1 mouse cellular context compared by ENCODE assay signal in the genomic region with DNA sequence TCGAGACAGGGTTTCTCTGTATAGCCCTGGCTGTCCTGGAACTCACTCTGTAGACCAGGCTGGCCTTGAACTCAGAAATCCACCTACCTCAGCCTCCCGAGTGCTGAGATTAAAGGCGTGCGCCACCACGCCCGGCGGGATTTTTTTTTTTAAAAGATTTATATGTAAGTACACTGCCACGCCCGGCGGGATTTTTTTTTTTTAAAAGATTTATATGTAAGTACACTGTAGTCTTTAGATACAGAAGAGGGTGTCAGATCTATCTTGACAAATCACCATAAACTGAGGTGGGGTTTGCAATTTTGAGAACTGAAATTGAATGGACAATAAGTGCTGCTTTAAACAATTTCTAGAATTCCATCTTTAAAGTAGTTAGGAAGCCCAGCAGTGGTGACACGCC.
TF ChIP-seq lines count a peak whose summit lies in the region.

No protein-coding gene starts in this region.

TF ChIP-seq in CH12.LX, 34 proteins besides CTCF, POLR2A, EP300 and RAD21 (continued from another document):
- TF ChIP-seq KAT2A (IDR thresholded peaks at IDR 0.05; ENCODE audit: insufficient replicate concordance, low read length), result no peak
- TF ChIP-seq ZMIZ1 (IDR thresholded peaks at IDR 0.05; ENCODE audit: low read depth, low read length), result no peak
- TF ChIP-seq NRF1 (IDR thresholded peaks at IDR 0.05; ENCODE audit: low read depth, low read length), result no peak
- no peak for TF ChIP-seq ZC3H11A (IDR thresholded peaks at IDR 0.05; ENCODE audit: low read depth, low read length)
- TF ChIP-seq SIN3A (IDR thresholded peaks at IDR 0.05; ENCODE audit: low read length), result peak; percentile 56; the same call in 1 of the 2 replicates
- no peak for TF ChIP-seq USF2 (conservative IDR thresholded peaks at IDR 0.05; ENCODE audit: low read depth, low read length)
- TF ChIP-seq BHLHE40 (IDR thresholded peaks at IDR 0.05; ENCODE audit: low read depth, low read length), result 0 out of 2 replicates have a peak, but pooled peaks have one; percentile 12
- TF ChIP-seq GABPA (IDR thresholded peaks at IDR 0.05; ENCODE audit: insufficient replicate concordance, low read depth, low read length), result no peak
- no peak for TF ChIP-seq MXI1 (IDR thresholded peaks at IDR 0.05; ENCODE audit: low read depth, low read length)
- 0 out of 2 replicates have a peak, but pooled peaks have one; percentile 22 for TF ChIP-seq ETS1 (conservative IDR thresholded peaks at IDR 0.05; ENCODE audit: low read depth, low read length)
- no peak for TF ChIP-seq TCF12 (IDR thresholded peaks at IDR 0.05; ENCODE audit: low read depth, low read length)
- TF ChIP-seq CHD1 (IDR thresholded peaks at IDR 0.05; ENCODE audit: low read depth, low read length), result peak; percentile 91
- TF ChIP-seq UBTF (IDR thresholded peaks at IDR 0.05; ENCODE audit: low read depth, low read length), result no peak; the same call in 1 of the 2 replicates
- no peak for TF ChIP-seq TBP (conservative IDR thresholded peaks at IDR 0.05; ENCODE audit: low read depth, low read length)
- no peak for TF ChIP-seq POLR2AphosphoS2 (IDR thresholded peaks at IDR 0.05; ENCODE audit: low read depth, low read length)
- peak; percentile 10; the same call in 1 of the 2 replicates for TF ChIP-seq IRF4 (IDR thresholded peaks at IDR 0.05; ENCODE audit: low read depth, low read length)
- peak; percentile 89; the same call in 1 of the 2 replicates for TF ChIP-seq RCOR1 (conservative IDR thresholded peaks at IDR 0.05; ENCODE audit: low read depth, low read length)
- no peak for TF ChIP-seq PAX5 (IDR thresholded peaks at IDR 0.05; ENCODE audit: low read length)
- TF ChIP-seq MYC (IDR thresholded peaks at IDR 0.05; ENCODE audit: low read depth, low read length), result peak; percentile 29; the same call in 1 of the 2 replicates
- no peak for TF ChIP-seq ZKSCAN1 (IDR thresholded peaks at IDR 0.05; ENCODE audit: borderline replicate concordance, low read depth, low read length)
- TF ChIP-seq JUND (conservative IDR thresholded peaks at IDR 0.05; ENCODE audit: low read depth, low read length), result no peak
- no peak for TF ChIP-seq JUN (IDR thresholded peaks at IDR 0.05; ENCODE audit: insufficient read depth, low read depth, low read length)
- 0 out of 2 replicates have a peak, but pooled peaks have one; percentile 48 for TF ChIP-seq MAZ (IDR thresholded peaks at IDR 0.05; ENCODE audit: low read depth, low read length)
- peak; percentile 85 for TF ChIP-seq ZNF384 (IDR thresholded peaks at IDR 0.05; ENCODE audit: low read depth, low read length)
- TF ChIP-seq NELFE (IDR thresholded peaks at IDR 0.05; ENCODE audit: low read depth, low read length), result no peak; the same call in 1 of the 2 replicates
- no peak for TF ChIP-seq ELF1 (IDR thresholded peaks at IDR 0.05; ENCODE audit: low read depth, low read length)
- TF ChIP-seq USF1 (IDR thresholded peaks at IDR 0.05; ENCODE audit: low read depth, low read length), result no peak
- TF ChIP-seq MEF2A (IDR thresholded peaks at IDR 0.05; ENCODE audit: borderline replicate concordance, low read depth, low read length), result no peak
- TF ChIP-seq CHD2 (IDR thresholded peaks at IDR 0.05; ENCODE audit: low read length), result no peak
- no peak for TF ChIP-seq SMC3 (IDR thresholded peaks at IDR 0.05; ENCODE audit: low read depth, low read length)
